Mouse (Mus musculus) WW6 (cell line): ENCODE results near the gene Mtfr1l.
A peak's percentile ranks its signal among the peaks of the same experiment; 100 is the strongest.

Source experiments
- DNase-seq: peaks from one replicate; pipeline ENCODE4 v3.0.0-alpha.2; 2013; ENCODE audit warnings: low read depth, low spot score

Gene Mtfr1l

GRCm38 (mm10) chr4:134489986-134490665 is 45.1 kb downstream of the Mtfr1l start:
- DNase-seq = no peak

GRCm38 (mm10) chr4:134488211-134488610 is 47.0 kb downstream of the Mtfr1l start:
- no peak for DNase-seq

GRCm38 (mm10) chr4:134485151-134485900 is 49.9 kb downstream of the Mtfr1l start:
- DNase-seq = no peak

- no peak for DNase-seq
These were observed 51.0 kb downstream of the Mtfr1l start for GRCm38 (mm10) chr4:134484231-134484630.

- DNase-seq = no peak
These were observed 51.5 kb downstream of the Mtfr1l start for GRCm38 (mm10) chr4:134483696-134484095.

GRCm38 (mm10) chr4:134483078-134483688 is 52.0 kb downstream of the Mtfr1l start:
- no peak for DNase-seq

GRCm38 (mm10) chr4:134482442-134482841 is 52.7 kb downstream of the Mtfr1l start:
- no peak for DNase-seq

GRCm38 (mm10) chr4:134481270-134481669 is 53.9 kb downstream of the Mtfr1l start:
- DNase-seq = no peak

GRCm38 (mm10) chr4:134480864-134481263 is 54.3 kb downstream of the Mtfr1l start:
- peak; percentile 77 for DNase-seq

GRCm38 (mm10) chr4:134479839-134480238 is 55.3 kb downstream of the Mtfr1l start:
- no peak for DNase-seq

- peak; percentile 48 for DNase-seq
These were observed 57.2 kb downstream of the Mtfr1l start for GRCm38 (mm10) chr4:134478031-134478430.

GRCm38 (mm10) chr4:134476899-134477298 is 58.3 kb downstream of the Mtfr1l start:
- DNase-seq = no peak
